Mouse (Mus musculus) hindbrain, embryonic 14.5 days (tissue): ENCODE measurements around the gene Pdss1. TPM values are rescaled to one million over a fixed set of nuclear protein-coding genes. Genes with fewer than 3 reads are reported as not detected.

Source experiments
- polyA plus RNA-seq: library from polyadenylated mRNA; unstranded; fragments of >200 nt; fragmentation: Nextera tagmentation; extraction: Ambion mirVana; gene quantifications from 2 replicates; pipeline ENCODE4 v1.2.1, GENCODE M21; 2014

Gene Pdss1
- polyA plus RNA-seq, 1 experiment from 2014 or later = 24.1 TPM

Other genes with a start within 250 kb of the Pdss1 start
- 0.47 and 1.0 TPM in 2 replicates for gene Apbb1ip, start 121.4 kb upstream of the Pdss1 start, polyA plus RNA-seq
- 62.2 and 67.9 TPM in 2 replicates for gene Abi1, start 144.7 kb downstream of the Pdss1 start, polyA plus RNA-seq
- 64.1 and 67.2 TPM in 2 replicates for gene Acbd5, start 172.6 kb downstream of the Pdss1 start, polyA plus RNA-seq